Mouse (Mus musculus): ENCODE data around the gene Kif14. TPM values are rescaled to one million over a fixed set of nuclear protein-coding genes. Genes with fewer than 3 reads are reported as not detected.

Gene Kif14
- polyA plus RNA-seq, 1 experiment from 2014 or later = 8.9 TPM

GRCm38 (mm10) chr1:136525818-136526217 lies 59.7 kb downstream of the Kif14 start:
- ATAC-seq (replicated peaks; ENCODE audit: insufficient number of reproducible peaks, low FRiP score, low TSS enrichment, low read depth) (no peak), DNase-seq (ENCODE audit: low spot score) (no peak)
- Histone ChIP-seq H3K4me2 (ENCODE audit: low read depth, low read length) (no peak overlapping the region), H3K4me1 (ENCODE audit: control insufficient read depth, insufficient read depth, low read length) (no peaks in the 10 kb centered on the region), H3K36me3 (replicated peaks; ENCODE audit: control insufficient read depth, insufficient read depth, low read depth, low read length) (no peaks in the 10 kb centered on the region; the same call in 1 of the 2 replicates), H3K27me3 (ENCODE audit: control insufficient read depth, insufficient read depth, low read length) (no peaks in the 10 kb centered on the region), H3K9ac (replicated peaks; ENCODE audit: low read length) (no peak overlapping the region), H3K9me3 (replicated peaks; ENCODE audit: control insufficient read depth, low read length) (no peaks in the 10 kb centered on the region), H3K27ac (replicated peaks; ENCODE audit: low read depth, low read length) (no peak overlapping the region), H3K4me3 (ENCODE audit: low read depth, low read length) (no peak overlapping the region)
- 92% methylated on average over 6 of the region's 6 CpGs for WGBS

- Histone ChIP-seq H3K4me2 (ENCODE audit: low read depth, low read length) (no peak overlapping the region), H3K9me3 (replicated peaks; ENCODE audit: control insufficient read depth, low read length) (no peaks in the 10 kb centered on the region), H3K36me3 (replicated peaks; ENCODE audit: control insufficient read depth, insufficient read depth, low read depth, low read length) (no peaks in the 10 kb centered on the region; the same call in 1 of the 2 replicates), H3K27ac (replicated peaks; ENCODE audit: low read depth, low read length) (no peak overlapping the region), H3K4me1 (ENCODE audit: control insufficient read depth, insufficient read depth, low read length) (no peaks in the 10 kb centered on the region), H3K9ac (replicated peaks; ENCODE audit: low read length) (no peak overlapping the region), H3K4me3 (ENCODE audit: low read depth, low read length) (no peak overlapping the region), H3K27me3 (ENCODE audit: control insufficient read depth, insufficient read depth, low read length) (no peaks in the 10 kb centered on the region)
- DNase-seq (ENCODE audit: low spot score) (no peak), ATAC-seq (replicated peaks; ENCODE audit: insufficient number of reproducible peaks, low FRiP score, low TSS enrichment, low read depth) (no peak)
- 83% methylated on average over 16 of the region's 16 CpGs for WGBS
These were observed 61.0 kb downstream of the Kif14 start for GRCm38 (mm10) chr1:136527163-136527562.

- H3K9ac ChIP-seq (replicated peaks; ENCODE audit: low read length) = no peak overlapping the region
- no peaks in the 10 kb centered on the region for H3K9me3 ChIP-seq (replicated peaks; ENCODE audit: control insufficient read depth, low read length)
- no peaks in the 10 kb centered on the region for H3K27me3 ChIP-seq (ENCODE audit: control insufficient read depth, insufficient read depth, low read length)
- H3K4me3 ChIP-seq (ENCODE audit: low read depth, low read length) = no peak overlapping the region
- no peaks in the 10 kb centered on the region; the same call in 1 of the 2 replicates for H3K36me3 ChIP-seq (replicated peaks; ENCODE audit: control insufficient read depth, insufficient read depth, low read depth, low read length)
- ATAC-seq (replicated peaks; ENCODE audit: insufficient number of reproducible peaks, low FRiP score, low TSS enrichment, low read depth) = no peak
- WGBS = 88% methylated on average over 3 of the region's 3 CpGs
- H3K27ac ChIP-seq (replicated peaks; ENCODE audit: low read depth, low read length) = no peak overlapping the region
- no peak overlapping the region for H3K4me2 ChIP-seq (ENCODE audit: low read depth, low read length)
- DNase-seq (ENCODE audit: low spot score) = no peak
- H3K4me1 ChIP-seq (ENCODE audit: control insufficient read depth, insufficient read depth, low read length) = no peaks in the 10 kb centered on the region
These were observed 66.4 kb downstream of the Kif14 start for GRCm38 (mm10) chr1:136532556-136532955.

- ATAC-seq (replicated peaks; ENCODE audit: insufficient number of reproducible peaks, low FRiP score, low TSS enrichment, low read depth) (no peak), DNase-seq (ENCODE audit: low spot score) (no peak)
- H3K9ac ChIP-seq (replicated peaks; ENCODE audit: low read length) = no peak overlapping the region
- no peaks in the 10 kb centered on the region for H3K9me3 ChIP-seq (replicated peaks; ENCODE audit: control insufficient read depth, low read length)
- no peaks in the 10 kb centered on the region for H3K36me3 ChIP-seq (replicated peaks; ENCODE audit: control insufficient read depth, insufficient read depth, low read depth, low read length)
- WGBS = 86% methylated on average over 6 of the region's 6 CpGs
- no peak overlapping the region for H3K27ac ChIP-seq (replicated peaks; ENCODE audit: low read depth, low read length)
- H3K27me3 ChIP-seq (ENCODE audit: control insufficient read depth, insufficient read depth, low read length) = no peaks in the 10 kb centered on the region
- H3K4me2 ChIP-seq (ENCODE audit: low read depth, low read length) = no peak overlapping the region
- H3K4me1 ChIP-seq (ENCODE audit: control insufficient read depth, insufficient read depth, low read length) = no peaks in the 10 kb centered on the region
- no peak overlapping the region for H3K4me3 ChIP-seq (ENCODE audit: low read depth, low read length)
These were observed 70.8 kb downstream of the Kif14 start for GRCm38 (mm10) chr1:136536947-136537346.

- Histone ChIP-seq H3K9ac (replicated peaks; ENCODE audit: low read length) (no peak overlapping the region), H3K4me1 (ENCODE audit: control insufficient read depth, insufficient read depth, low read length) (no peaks in the 10 kb centered on the region), H3K27me3 (ENCODE audit: control insufficient read depth, insufficient read depth, low read length) (no peaks in the 10 kb centered on the region), H3K4me2 (ENCODE audit: low read depth, low read length) (no peak overlapping the region), H3K36me3 (replicated peaks; ENCODE audit: control insufficient read depth, insufficient read depth, low read depth, low read length) (no peaks in the 10 kb centered on the region), H3K4me3 (ENCODE audit: low read depth, low read length) (no peak overlapping the region), H3K27ac (replicated peaks; ENCODE audit: low read depth, low read length) (no peak overlapping the region), H3K9me3 (replicated peaks; ENCODE audit: control insufficient read depth, low read length) (no peaks in the 10 kb centered on the region)
- WGBS = 90% methylated on average over 4 of the region's 4 CpGs
- DNase-seq (ENCODE audit: low spot score) = no peak
- no peak for ATAC-seq (replicated peaks; ENCODE audit: insufficient number of reproducible peaks, low FRiP score, low TSS enrichment, low read depth)
These were observed 72.1 kb downstream of the Kif14 start for GRCm38 (mm10) chr1:136538247-136538646.

GRCm38 (mm10) chr1:136540407-136540895 lies 74.3 kb downstream of the Kif14 start:
- H3K36me3 ChIP-seq (replicated peaks; ENCODE audit: control insufficient read depth, insufficient read depth, low read depth, low read length) = no peaks in the 10 kb centered on the region
- no peaks in the 10 kb centered on the region for H3K4me1 ChIP-seq (ENCODE audit: control insufficient read depth, insufficient read depth, low read length)
- no peak overlapping the region for H3K27ac ChIP-seq (replicated peaks; ENCODE audit: low read depth, low read length)
- no peak overlapping the region for H3K9ac ChIP-seq (replicated peaks; ENCODE audit: low read length)
- no peak overlapping the region for H3K4me2 ChIP-seq (ENCODE audit: low read depth, low read length)
- no peak for ATAC-seq (replicated peaks; ENCODE audit: insufficient number of reproducible peaks, low FRiP score, low TSS enrichment, low read depth)
- 49% methylated on average over 9 of the region's 9 CpGs for WGBS
- no peaks in the 10 kb centered on the region for H3K9me3 ChIP-seq (replicated peaks; ENCODE audit: control insufficient read depth, low read length)
- no peak for DNase-seq (ENCODE audit: low spot score)
- H3K4me3 ChIP-seq (ENCODE audit: low read depth, low read length) = no peak overlapping the region
- no peaks in the 10 kb centered on the region for H3K27me3 ChIP-seq (ENCODE audit: control insufficient read depth, insufficient read depth, low read length)

- H3K9ac ChIP-seq (replicated peaks; ENCODE audit: low read length) = no peak overlapping the region
- WGBS = 54% methylated on average over 12 of the region's 12 CpGs
- no peaks in the 10 kb centered on the region for H3K36me3 ChIP-seq (replicated peaks; ENCODE audit: control insufficient read depth, insufficient read depth, low read depth, low read length)
- no peak overlapping the region for H3K4me2 ChIP-seq (ENCODE audit: low read depth, low read length)
- H3K4me3 ChIP-seq (ENCODE audit: low read depth, low read length) = no peak overlapping the region
- H3K9me3 ChIP-seq (replicated peaks; ENCODE audit: control insufficient read depth, low read length) = no peaks in the 10 kb centered on the region
- no peaks in the 10 kb centered on the region for H3K27me3 ChIP-seq (ENCODE audit: control insufficient read depth, insufficient read depth, low read length)
- no peak overlapping the region for H3K27ac ChIP-seq (replicated peaks; ENCODE audit: low read depth, low read length)
- H3K4me1 ChIP-seq (ENCODE audit: control insufficient read depth, insufficient read depth, low read length) = no peaks in the 10 kb centered on the region
- DNase-seq (ENCODE audit: low spot score) (no peak), ATAC-seq (replicated peaks; ENCODE audit: insufficient number of reproducible peaks, low FRiP score, low TSS enrichment, low read depth) (no peak)
These were observed 75.7 kb downstream of the Kif14 start for GRCm38 (mm10) chr1:136541618-136542376.

- no peak overlapping the region for H3K4me3 ChIP-seq (ENCODE audit: low read depth, low read length)
- no peaks in the 10 kb centered on the region for H3K36me3 ChIP-seq (replicated peaks; ENCODE audit: control insufficient read depth, insufficient read depth, low read depth, low read length)
- H3K9me3 ChIP-seq (replicated peaks; ENCODE audit: control insufficient read depth, low read length) = no peaks in the 10 kb centered on the region
- H3K27ac ChIP-seq (replicated peaks; ENCODE audit: low read depth, low read length) = no peak overlapping the region
- H3K27me3 ChIP-seq (ENCODE audit: control insufficient read depth, insufficient read depth, low read length) = no peaks in the 10 kb centered on the region
- no peak overlapping the region for H3K9ac ChIP-seq (replicated peaks; ENCODE audit: low read length)
- H3K4me1 ChIP-seq (ENCODE audit: control insufficient read depth, insufficient read depth, low read length) = no peaks in the 10 kb centered on the region
- 51% methylated on average over 7 of the region's 7 CpGs for WGBS
- DNase-seq (ENCODE audit: low spot score) (no peak), ATAC-seq (replicated peaks; ENCODE audit: insufficient number of reproducible peaks, low FRiP score, low TSS enrichment, low read depth) (no peak)
- H3K4me2 ChIP-seq (ENCODE audit: low read depth, low read length) = no peak overlapping the region
These were observed 77.8 kb downstream of the Kif14 start for GRCm38 (mm10) chr1:136543920-136544319.

Data from embryonic facial prominence, embryonic 11.5 days (tissue).